Mouse (Mus musculus) urinary bladder, adult 2 months (tissue): ENCODE measurements around the gene Cntnap5c. TPM values are rescaled to one million over a fixed set of nuclear protein-coding genes. Genes with fewer than 3 reads are reported as not detected.

ENCODE experiments used
- DNase-seq: peaks from one replicate; pipeline ENCODE4 v3.0.0; 2022; ENCODE audit warnings: low spot score
- polyA plus RNA-seq: library from polyadenylated mRNA; depleted of rRNA; stranded (reverse); fragments of >200 nt; gene quantifications from 2 replicates; pipeline ENCODE4 v1.2.3, GENCODE M21; 2012; rRNA removed

The Cntnap5c gene
- polyA plus RNA-seq, 1 experiment: 0.08 TPM

DNA sequence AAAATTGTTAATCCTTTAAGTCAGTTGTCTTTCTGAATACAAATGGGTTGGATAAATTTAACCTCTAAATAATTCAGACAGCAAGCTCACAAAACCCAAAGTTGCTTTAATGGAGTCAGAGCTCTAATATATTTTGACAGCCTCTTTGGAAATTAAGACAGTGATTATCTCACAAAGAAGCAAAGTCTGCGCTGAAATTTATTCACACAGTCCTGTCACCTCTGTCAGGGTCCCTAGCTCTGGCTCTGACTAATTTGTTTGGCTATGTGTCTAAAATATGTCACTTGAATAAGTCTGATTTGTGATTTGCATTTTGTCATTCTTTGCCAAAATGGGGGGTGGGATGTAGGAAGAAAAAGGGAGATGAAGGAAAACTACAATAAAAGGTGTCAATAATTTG, 234.0 kb downstream of the Cntnap5c start:
- no peak for DNase-seq

DNA sequence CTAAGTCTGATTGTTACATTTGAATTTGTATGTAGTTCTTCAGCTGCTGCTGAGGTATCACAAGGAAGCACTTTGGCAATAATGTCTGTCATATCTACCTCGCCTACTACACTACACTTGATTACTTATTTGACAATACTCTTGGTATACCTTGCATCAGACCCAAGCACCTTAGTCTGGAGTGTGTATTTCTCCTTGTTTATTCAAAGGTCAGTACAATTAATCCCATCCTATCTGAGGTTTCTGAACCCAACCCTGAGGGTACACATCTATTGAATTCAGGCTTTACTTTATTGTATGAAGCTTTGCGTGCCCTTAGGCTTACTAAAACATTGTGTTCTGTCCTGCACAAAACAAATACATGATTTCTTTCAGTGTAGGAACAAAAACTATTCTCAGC, 235.1 kb downstream of the Cntnap5c start:
- DNase-seq: no peak

DNA sequence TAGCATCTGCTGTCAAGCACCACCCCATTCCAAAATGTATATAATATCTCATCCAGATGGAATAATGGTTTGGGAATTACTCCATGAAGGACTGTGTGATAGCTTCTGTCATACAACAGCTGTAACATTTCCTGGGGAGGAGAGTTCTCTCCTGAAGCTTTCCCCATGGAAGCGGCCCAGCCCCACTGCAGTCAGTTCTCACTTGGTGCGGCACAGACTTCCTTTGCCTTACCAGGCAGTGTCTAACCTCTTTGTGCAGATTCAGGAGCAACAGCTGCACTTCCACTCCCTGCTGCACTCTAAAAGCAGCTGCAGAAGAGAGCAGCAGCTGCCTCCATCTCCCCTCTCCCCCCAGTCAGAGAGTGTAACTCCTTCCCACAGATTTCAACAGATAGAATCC, 271.8 kb downstream of the Cntnap5c start:
- no peak for DNase-seq

DNA sequence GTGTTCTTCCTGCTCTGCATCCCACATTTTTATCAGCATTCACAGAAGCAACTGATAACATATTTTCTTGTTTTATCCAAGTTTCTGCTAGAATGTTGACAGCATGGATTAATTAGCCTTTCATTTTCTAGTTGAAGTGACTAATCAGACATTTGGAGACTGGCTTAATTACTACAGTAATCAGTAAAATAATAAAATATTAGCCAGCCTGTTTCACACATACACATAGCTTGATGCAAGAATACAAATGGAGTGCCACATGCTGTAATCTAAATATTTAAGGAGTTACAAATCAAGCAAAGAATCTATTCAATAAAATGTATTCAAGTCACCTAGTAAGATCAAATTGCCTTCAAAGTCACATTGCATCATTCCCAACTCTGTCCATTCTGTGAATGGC, 275.8 kb downstream of the Cntnap5c start:
- no peak for DNase-seq

DNA sequence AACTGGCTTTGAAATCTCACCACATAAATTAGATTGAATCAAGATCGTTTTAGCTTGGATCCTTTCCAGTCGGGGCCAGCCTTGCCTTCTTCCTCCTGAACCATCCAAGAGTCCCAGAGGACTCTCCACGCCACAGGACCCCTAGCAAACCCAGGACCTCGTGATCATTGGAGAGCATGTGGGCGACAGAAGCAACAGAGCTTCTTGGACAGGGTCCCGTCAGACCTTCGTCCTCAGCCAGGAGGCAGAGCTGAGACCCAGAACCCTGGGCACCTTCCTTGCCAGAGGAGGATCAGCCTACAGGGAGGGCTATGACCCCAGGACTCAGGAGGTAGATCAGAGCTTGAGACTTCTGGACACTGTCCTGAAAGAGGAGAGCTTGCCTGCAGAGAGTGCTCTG, 300.5 kb downstream of the Cntnap5c start:
- DNase-seq: no peak

DNA sequence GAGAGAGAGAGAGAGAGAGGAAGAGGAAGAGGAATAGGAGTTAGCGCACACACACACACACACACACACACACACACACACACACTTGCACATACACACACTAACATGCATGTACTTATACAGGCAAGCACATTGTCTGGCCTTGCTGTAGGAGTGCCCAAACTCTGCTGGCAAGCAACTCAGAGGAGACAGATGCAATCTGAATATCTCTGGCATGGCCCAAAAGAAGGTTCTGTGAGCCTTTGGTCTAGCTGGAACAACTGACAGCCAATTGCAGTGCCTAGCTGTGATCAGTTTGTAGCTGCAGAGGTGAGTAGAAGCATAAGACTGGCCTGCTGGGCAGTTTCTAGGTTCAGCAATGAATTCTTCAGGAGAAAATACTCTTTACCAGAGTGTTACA, 313.3 kb downstream of the Cntnap5c start:
- no peak for DNase-seq

DNA sequence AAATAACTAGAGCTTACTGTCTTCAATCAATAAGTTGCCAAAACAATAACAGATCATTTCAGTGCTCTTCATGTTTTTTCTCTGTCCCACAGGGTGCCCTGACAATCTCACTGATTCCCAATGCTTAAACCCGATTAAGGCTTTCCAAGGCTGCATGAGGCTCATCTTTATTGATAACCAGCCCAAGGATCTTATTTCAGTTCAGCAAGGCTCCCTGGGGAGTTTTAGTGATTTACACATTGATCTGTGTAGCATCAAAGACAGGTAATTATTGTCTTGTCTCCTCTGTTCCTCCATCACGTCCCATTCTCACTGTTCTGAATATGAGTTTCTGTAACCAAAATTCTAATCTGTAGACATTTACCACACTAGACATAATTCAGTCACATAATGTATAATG, 335.1 kb downstream of the Cntnap5c start:
- no peak for DNase-seq

DNA sequence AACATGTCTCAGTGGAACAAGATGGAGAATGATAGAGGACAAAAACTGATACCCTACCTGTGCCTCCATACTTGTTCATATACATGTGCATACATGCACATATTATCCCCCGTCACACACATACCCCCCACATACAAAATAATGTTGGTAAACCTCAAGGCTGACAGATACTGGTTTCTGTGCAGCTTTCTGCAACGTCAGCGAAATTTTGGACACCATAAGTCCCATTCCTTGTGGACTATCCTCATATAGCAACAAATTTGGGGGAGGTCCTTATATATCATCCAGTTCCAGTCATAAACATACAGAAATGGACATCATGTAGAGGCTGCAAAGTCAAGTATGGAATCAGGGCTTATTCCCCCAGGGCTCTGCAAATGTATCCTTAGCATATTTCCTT, 338.5 kb downstream of the Cntnap5c start:
- no peak for DNase-seq

DNA sequence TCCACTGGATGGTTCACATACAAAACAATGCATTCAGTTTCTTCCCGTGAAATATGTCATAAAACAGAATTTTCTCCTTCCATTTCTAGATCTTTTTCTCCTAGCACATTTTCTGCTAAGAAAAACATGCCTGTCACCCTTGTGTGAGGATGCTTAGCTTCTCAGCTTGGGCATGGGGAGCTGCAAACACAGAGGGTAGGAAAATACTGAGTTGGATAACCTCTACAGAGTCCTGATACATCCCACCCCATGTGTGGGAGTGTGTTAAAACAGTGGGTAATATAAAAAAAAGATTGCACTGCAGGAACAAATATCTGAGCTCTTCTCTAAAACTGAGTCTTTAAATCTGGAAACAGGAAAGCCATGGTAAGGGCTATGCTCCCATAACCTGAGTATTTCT, 339.0 kb downstream of the Cntnap5c start:
- no peak for DNase-seq

DNA sequence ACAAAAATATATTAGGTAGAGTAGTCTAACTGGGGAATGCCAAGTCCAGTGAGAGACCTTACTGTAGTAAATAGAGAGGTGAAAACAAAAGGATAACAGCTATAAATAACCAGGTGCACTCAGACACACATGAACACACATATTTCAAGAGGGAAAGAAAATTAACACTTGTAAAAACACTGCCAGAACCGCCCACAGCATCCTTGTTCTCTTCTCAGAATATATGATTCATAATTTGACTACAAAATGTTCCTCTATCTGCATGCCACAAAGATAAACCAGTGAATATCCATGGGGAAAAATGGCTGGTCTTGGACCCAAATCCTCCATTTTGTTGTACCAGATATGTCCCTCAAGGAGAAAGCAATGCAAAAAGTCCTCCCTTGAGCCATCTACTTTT, 417.8 kb downstream of the Cntnap5c start:
- no peak for DNase-seq

DNA sequence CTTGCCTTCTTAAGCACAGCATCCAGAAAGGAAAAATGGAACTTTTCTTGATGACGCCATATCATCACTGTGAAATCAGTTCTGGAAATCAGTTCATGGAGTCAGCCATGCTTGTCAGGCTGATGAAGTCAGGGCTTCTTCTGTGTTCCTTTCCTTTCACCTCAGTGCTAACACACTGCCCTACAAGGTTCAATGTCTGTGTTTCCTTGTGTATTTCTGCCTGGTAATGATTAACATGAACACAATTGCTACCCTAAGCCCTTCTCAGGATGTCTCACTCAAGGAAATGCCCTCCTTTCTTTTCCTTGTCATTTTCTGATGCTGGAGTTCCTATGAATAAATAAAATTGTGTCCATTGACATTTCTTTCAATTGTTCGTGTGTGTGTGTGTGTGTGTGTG, 431.8 kb downstream of the Cntnap5c start:
- DNase-seq: no peak

DNA sequence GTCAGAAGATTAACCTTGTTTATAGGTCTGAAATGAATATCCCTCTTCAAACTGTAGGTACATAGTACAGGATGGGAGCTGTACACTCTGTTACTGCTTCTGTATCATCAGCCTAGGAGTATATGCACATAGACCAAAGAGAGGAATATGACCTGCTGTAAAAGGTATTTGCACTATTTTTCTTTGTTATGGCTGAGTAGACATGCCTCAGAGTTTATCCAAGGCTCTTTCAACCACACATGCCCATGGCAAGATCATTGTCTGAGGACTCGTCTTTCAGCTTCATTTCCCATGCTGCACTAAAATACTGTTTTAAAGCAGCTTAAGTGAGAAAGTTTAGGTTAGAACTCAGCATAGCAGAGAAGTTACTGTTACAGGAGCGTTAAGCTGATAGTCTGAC, 498.7 kb downstream of the Cntnap5c start:
- DNase-seq: no peak

DNA sequence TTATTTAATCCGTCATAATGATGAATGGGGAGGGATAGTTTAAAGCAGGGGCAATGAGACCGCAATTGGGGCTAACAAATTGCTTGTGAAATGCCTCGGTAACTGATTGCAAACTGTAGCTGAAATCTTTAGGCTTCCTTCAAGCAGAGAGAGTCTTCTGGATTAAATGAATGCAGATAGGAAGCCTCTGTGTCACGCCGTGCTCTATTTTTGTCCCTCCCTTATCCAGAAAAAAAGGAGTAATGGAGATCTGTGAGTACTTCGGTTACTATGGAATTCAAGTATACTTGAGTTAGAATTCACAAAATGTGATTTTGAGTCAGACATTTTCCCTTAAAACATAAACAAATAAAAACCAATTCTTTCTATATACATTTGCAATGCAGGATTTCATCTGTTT, 581.9 kb downstream of the Cntnap5c start:
- no peak for DNase-seq

DNA sequence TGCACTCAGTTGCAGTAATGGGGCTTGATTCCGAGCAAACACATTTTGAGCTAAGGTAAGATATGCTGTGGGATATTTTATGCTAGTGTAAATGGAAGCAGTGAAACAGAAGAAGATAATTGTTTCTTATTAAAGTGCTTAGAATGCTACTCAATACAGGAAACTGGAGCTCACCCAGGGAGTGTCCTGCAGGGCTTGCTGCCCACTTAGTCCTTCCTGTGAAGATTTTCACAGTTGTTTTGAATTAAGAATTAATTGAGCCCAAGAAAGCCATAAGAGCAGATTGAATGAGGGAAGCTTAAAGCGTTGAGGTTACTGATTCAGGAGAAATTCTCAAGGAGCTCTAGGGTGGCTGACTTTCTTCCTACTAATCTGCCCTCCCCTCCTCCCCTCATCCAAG, 586.9 kb downstream of the Cntnap5c start:
- no peak for DNase-seq

DNA sequence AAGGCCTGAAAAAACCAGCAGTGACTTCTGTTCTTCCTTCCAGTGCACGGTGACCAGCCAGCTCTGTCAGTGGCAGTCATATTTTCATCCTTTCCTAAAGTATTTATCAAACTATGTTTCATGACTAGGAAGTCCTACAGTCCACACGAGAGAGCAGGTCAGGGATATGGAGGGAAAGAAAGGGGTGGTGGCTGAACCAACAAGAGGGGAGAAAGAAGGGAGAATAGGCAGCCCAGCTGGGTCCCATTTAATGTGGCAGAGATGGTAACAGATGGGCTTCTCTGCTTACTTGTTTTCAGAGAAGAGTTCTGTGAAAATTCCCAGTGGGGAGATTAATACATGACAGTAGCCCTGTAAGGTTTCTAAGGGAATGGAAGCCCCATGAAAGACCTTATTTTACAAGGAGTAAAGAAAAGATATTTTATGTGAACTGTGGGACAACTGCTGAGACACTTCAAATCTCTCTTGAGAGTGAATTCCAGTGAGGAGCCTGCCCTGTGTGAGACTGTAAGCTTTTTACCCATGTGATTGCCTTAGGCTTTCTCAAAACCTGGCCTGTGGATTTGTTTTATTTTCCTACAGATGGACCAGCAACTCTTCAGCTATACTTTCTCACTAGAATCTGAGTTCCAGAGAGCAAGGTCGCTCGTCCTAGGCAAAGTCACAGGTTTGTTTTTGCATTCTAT, 594.4 kb downstream of the Cntnap5c start:
- no peak for DNase-seq

DNA sequence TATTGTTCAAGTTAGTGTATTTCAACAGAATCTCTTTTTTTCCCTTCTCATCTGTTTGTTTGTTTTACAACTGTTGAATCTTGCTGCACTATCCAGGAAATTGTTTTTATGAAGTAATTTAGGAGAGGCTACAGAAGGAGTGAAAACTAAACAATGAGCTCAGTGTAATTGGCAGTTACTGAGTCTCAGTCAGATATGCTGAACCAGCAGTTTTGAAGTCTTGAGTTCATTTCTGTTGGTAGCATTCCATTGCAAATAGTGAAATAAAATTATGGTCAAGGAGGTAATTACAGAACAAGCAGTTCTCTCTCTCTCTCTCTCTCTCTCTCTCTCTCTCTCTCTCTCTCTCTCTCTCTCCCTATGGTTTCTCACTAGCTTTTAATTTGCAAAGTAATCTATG, 600.7 kb downstream of the Cntnap5c start:
- DNase-seq: no peak

DNA sequence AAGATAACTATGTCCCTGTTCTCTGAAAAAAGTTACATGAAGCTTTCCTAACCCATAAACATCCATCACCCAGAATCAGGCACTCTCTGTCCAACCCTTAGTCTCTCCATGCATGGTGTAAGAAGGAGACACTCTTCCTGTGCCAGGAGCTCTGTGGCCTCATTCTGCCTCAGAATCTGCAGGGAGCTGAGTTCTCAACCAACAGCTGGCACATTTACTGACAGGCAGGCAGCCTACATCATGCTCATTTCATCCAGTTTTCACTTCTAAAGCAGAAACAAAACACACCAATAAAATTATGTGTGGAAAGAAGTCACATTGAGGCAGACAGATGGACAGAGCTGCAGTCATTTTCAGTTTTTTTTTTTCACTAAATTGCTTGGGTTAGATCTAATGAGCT, 638.4 kb downstream of the Cntnap5c start:
- no peak for DNase-seq

DNA sequence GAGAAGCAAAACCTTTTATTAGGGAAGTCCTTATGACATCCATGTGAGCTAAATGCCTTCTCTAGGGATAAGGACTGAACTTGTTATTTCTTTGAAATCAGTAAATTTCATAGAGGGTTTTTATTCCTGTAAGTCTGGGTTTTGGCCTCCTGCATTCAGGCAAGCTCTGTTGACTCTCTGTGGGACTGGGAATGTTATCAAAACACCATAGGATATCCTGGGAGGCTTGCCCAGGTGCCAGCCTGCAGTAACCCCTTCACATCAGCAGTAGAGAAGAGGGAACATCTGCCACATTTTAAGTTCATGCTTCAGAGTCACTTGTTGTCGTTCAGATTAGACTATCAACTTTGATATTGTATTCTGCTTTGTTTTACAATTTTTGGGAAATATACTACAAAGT, 639.4 kb downstream of the Cntnap5c start:
- DNase-seq: no peak

DNA sequence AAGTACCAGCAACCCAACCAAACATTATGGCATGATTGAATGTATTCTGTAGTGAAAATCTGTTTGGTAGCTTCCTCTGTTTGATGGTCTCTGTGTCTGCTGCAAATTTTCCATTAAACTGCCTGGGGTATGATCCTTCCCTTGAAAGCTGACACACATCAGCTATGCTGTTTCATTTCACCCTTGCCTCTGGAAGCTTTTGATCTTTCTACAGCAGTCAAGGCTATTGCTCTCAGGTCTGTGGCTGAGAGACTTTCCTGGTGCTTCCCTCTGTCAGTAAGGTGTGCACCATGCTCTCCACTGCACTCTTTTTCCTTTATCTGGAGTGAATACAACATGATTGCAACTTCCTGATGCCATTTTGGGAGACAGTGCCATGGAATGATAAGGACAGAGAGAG, 668.1 kb downstream of the Cntnap5c start:
- DNase-seq: no peak

Other genes starting within 250 kb of the Cntnap5c start
- gene Vmn2r120, start 224.1 kb upstream of the Cntnap5c start, polyA plus RNA-seq: not detected in 2 replicates
- gene Gm21834, start 27.4 kb upstream of the Cntnap5c start, polyA plus RNA-seq: not detected in 2 replicates